Mouse (Mus musculus): Measurements from ENCODE around the gene Arhgef7. TPM values are rescaled to one million over a fixed set of nuclear protein-coding genes. Genes with fewer than 3 reads are reported as not detected.

Arhgef7 gene
- total and polyA plus RNA-seq, 2 experiments from 2014 or later: 53.9 to 105 TPM

DNA sequence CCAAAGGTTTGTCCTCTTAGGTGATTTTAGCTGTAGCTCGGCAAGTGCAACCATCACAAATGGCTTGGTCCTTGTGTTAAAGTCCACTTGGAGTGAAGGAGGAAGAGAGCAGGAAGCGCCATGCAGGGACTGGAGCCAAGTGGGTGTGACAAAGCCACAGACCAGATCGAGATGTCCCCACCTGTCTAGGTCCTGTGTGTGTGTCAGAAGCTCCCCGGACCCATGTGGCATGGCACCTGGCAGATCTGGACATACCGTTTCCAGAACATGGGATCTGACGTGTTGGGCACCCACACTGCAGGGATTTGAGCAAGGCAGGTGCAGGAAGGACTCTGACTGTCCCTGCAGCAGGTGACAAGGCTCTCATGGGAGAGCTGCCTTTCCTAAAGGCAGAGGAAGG, 26.1 kb upstream of the Arhgef7 start:
- no peak overlapping the region for H3K9ac ChIP-seq (replicated peaks; ENCODE audit: low read length)
- no peak overlapping the region for H3K4me3 ChIP-seq (ENCODE audit: low read length)
- H3K36me3 ChIP-seq (ENCODE audit: insufficient read depth, low read length): no peaks in the 10 kb centered on the region
- H3K27ac ChIP-seq: no peak overlapping the region
- peaks cover 5% of the 10 kb centered on the region; the same call in 1 of the 2 replicates for H3K4me1 ChIP-seq (ENCODE audit: insufficient read depth, low read length)
- no peaks in the 10 kb centered on the region for H3K9me3 ChIP-seq (ENCODE audit: low read length)
- H3K4me2 ChIP-seq (ENCODE audit: low read depth, low read length): no peak overlapping the region
- WGBS: 83% methylated on average over 6 of the region's 6 CpGs
- no peaks in the 10 kb centered on the region for H3K27me3 ChIP-seq (ENCODE audit: insufficient read depth, low read length)
- ATAC-seq (no peak), DNase-seq (ENCODE audit: low spot score) (no peak)
- TF ChIP-seq CTCF (IDR thresholded peaks at IDR 0.05; ENCODE audit: low read depth): no peak

DNA sequence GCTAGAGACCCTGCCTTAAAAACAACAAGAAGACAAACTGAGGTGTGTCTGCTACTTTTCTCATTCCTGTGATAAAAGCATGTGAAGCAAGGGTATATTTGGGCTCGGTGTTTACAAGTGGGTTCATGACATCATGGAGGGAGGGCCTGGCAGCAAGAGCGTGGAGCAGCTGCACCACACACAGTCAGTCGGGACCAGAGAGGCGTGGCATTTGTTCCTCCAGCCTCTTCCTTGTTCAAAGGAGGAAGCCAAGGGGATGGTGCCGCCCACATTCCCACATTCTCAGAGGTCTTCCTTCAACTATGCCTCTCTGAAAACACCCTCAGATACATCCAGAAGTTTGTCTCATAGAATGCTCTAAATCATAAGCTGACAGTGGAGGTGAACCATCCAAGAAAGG, 23.7 kb upstream of the Arhgef7 start:
- Histone ChIP-seq H3K36me3 (ENCODE audit: insufficient read depth, low read length) (no peaks in the 10 kb centered on the region), H3K4me2 (ENCODE audit: low read depth, low read length) (no peak overlapping the region), H3K9ac (replicated peaks; ENCODE audit: low read length) (no peak overlapping the region), H3K27me3 (ENCODE audit: insufficient read depth, low read length) (no peaks in the 10 kb centered on the region), H3K4me1 (ENCODE audit: insufficient read depth, low read length) (peaks cover 5% of the 10 kb centered on the region; the same call in 1 of the 2 replicates), H3K9me3 (ENCODE audit: low read length) (no peaks in the 10 kb centered on the region), H3K27ac (no peak overlapping the region), H3K4me3 (ENCODE audit: low read length) (no peak overlapping the region)
- DNase-seq (ENCODE audit: low spot score) (no peak), ATAC-seq (no peak)
- WGBS: 88% methylated on average over 5 of the region's 5 CpGs
- no peak for TF ChIP-seq CTCF (IDR thresholded peaks at IDR 0.05; ENCODE audit: low read depth)

GRCm38 (mm10) chr8:11704716-11705420, 22.7 kb upstream of the Arhgef7 start:
- no peak for ATAC-seq
- no peak overlapping the region for H3K27ac ChIP-seq
- H3K36me3 ChIP-seq (ENCODE audit: insufficient read depth, low read length): no peaks in the 10 kb centered on the region
- no peak overlapping the region for H3K4me2 ChIP-seq (ENCODE audit: low read depth, low read length)
- TF ChIP-seq CTCF (IDR thresholded peaks at IDR 0.05; ENCODE audit: low read depth): no peak
- WGBS: 68% methylated on average over 6 of the region's 6 CpGs
- DNase-seq (ENCODE audit: low spot score): no peak
- H3K9me3 ChIP-seq (ENCODE audit: low read length): no peaks in the 10 kb centered on the region
- no peaks in the 10 kb centered on the region for H3K27me3 ChIP-seq (ENCODE audit: insufficient read depth, low read length)
- H3K4me3 ChIP-seq (ENCODE audit: low read length): no peak overlapping the region
- no peak overlapping the region for H3K9ac ChIP-seq (replicated peaks; ENCODE audit: low read length)
- peaks cover 5% of the 10 kb centered on the region; the same call in 1 of the 2 replicates for H3K4me1 ChIP-seq (ENCODE audit: insufficient read depth, low read length)

GRCm38 (mm10) chr8:11705818-11706217, 21.7 kb upstream of the Arhgef7 start:
- WGBS: 84% methylated on average over 12 of the region's 12 CpGs
- H3K27ac ChIP-seq: no peak overlapping the region
- H3K36me3 ChIP-seq (ENCODE audit: insufficient read depth, low read length): no peaks in the 10 kb centered on the region
- no peak overlapping the region for H3K4me2 ChIP-seq (ENCODE audit: low read depth, low read length)
- no peaks in the 10 kb centered on the region for H3K27me3 ChIP-seq (ENCODE audit: insufficient read depth, low read length)
- no peak overlapping the region for H3K9ac ChIP-seq (replicated peaks; ENCODE audit: low read length)
- H3K9me3 ChIP-seq (ENCODE audit: low read length): no peaks in the 10 kb centered on the region
- no peak overlapping the region for H3K4me3 ChIP-seq (ENCODE audit: low read length)
- DNase-seq (ENCODE audit: low spot score) (no peak), ATAC-seq (no peak)
- no peaks in the 10 kb centered on the region for H3K4me1 ChIP-seq (ENCODE audit: insufficient read depth, low read length)
- no peak for TF ChIP-seq CTCF (IDR thresholded peaks at IDR 0.05; ENCODE audit: low read depth)

DNA sequence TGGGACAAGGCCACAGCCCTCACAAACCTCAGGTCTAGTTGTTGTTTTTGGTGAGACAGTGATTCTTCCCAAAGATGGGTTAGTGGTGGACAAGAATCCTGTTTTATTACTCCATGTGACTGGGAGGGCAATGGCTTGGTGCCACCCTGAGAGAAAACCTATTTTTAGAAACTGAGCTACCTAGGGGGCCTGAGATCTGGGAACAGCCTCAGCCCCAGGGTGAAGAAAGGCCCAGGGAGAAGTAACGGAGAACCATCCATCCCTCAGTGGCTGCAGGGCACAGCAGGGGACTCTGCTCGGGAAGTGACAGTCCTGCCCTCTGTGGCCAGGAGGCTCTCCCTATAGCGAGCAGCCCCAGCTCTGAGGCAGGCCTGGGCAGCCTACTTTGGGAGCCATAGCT, 19.8 kb upstream of the Arhgef7 start:
- no peak for ATAC-seq
- H3K4me2 ChIP-seq (ENCODE audit: low read depth, low read length): no peak overlapping the region
- H3K9me3 ChIP-seq (ENCODE audit: low read length): no peaks in the 10 kb centered on the region
- no peak for DNase-seq (ENCODE audit: low spot score)
- H3K27ac ChIP-seq: no peak overlapping the region
- H3K27me3 ChIP-seq (ENCODE audit: insufficient read depth, low read length): no peaks in the 10 kb centered on the region
- no peaks in the 10 kb centered on the region for H3K4me1 ChIP-seq (ENCODE audit: insufficient read depth, low read length)
- 23% methylated on average over 3 of the region's 3 CpGs for WGBS
- no peak overlapping the region for H3K9ac ChIP-seq (replicated peaks; ENCODE audit: low read length)
- TF ChIP-seq CTCF (IDR thresholded peaks at IDR 0.05; ENCODE audit: low read depth): no peak
- H3K4me3 ChIP-seq (ENCODE audit: low read length): no peak overlapping the region
- no peaks in the 10 kb centered on the region for H3K36me3 ChIP-seq (ENCODE audit: insufficient read depth, low read length)

- TF ChIP-seq CTCF (IDR thresholded peaks at IDR 0.05; ENCODE audit: low read depth): no peak
- no peaks in the 10 kb centered on the region for H3K27me3 ChIP-seq (ENCODE audit: insufficient read depth, low read length)
- H3K4me1 ChIP-seq (ENCODE audit: insufficient read depth, low read length): no peaks in the 10 kb centered on the region
- DNase-seq (ENCODE audit: low spot score): no peak
- H3K4me2 ChIP-seq (ENCODE audit: low read depth, low read length): no peak overlapping the region
- H3K27ac ChIP-seq: no peak overlapping the region
- H3K9me3 ChIP-seq (ENCODE audit: low read length): no peaks in the 10 kb centered on the region
- WGBS: 35% methylated on average over 2 of the region's 2 CpGs
- ATAC-seq: no peak
- H3K36me3 ChIP-seq (ENCODE audit: insufficient read depth, low read length): no peaks in the 10 kb centered on the region
- no peak overlapping the region for H3K9ac ChIP-seq (replicated peaks; ENCODE audit: low read length)
- H3K4me3 ChIP-seq (ENCODE audit: low read length): no peak overlapping the region
These were observed 18.7 kb upstream of the Arhgef7 start for GRCm38 (mm10) chr8:11708815-11709214.

DNA sequence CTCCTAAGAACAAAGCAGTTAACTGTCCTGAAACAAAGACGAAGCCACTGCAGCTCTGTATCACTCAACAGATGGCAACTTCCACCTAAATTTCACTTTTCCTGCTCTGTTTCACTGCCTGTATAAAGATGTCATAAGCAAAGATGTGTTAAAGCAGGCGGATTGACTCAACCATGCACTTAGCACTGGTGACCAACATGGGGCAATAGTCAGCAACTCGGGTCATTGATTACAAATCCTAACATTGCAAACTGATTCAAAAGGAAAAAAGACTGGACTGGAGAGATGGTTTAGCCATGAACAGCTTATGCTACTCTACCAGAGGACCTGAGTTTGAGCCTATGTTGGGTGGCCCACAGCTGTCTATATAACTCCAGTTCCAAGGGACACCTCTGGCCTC, 18.0 kb upstream of the Arhgef7 start:
- no peak for TF ChIP-seq CTCF (IDR thresholded peaks at IDR 0.05; ENCODE audit: low read depth)
- DNase-seq (ENCODE audit: low spot score): no peak
- H3K4me3 ChIP-seq (ENCODE audit: low read length): no peak overlapping the region
- H3K27me3 ChIP-seq (ENCODE audit: insufficient read depth, low read length): no peaks in the 10 kb centered on the region
- H3K4me2 ChIP-seq (ENCODE audit: low read depth, low read length): no peak overlapping the region
- H3K36me3 ChIP-seq (ENCODE audit: insufficient read depth, low read length): no peaks in the 10 kb centered on the region
- no peak for ATAC-seq
- H3K9ac ChIP-seq (replicated peaks; ENCODE audit: low read length): no peak overlapping the region
- no peak overlapping the region for H3K27ac ChIP-seq
- H3K4me1 ChIP-seq (ENCODE audit: insufficient read depth, low read length): no peaks in the 10 kb centered on the region
- 88% methylated on average over 3 of the region's 3 CpGs for WGBS
- H3K9me3 ChIP-seq (ENCODE audit: low read length): no peaks in the 10 kb centered on the region
